Mouse (Mus musculus) forebrain, embryonic 16.5 days (tissue): Measurements from ENCODE around the gene Hspa12a. TPM values are rescaled to one million over a fixed set of nuclear protein-coding genes. Genes with fewer than 3 reads are reported as not detected.
"Not testable (repeated sequence)": the region's sequence is repeated elsewhere in the genome, so short reads cannot be mapped to it uniquely, and the experiment has no call there.

Experiments used
- ATAC-seq: fragments of 200-750 bp; cut with Nextera tagmentation; 2 replicates; pipeline ENCODE4 v1.8.0; 2017; ENCODE audit warnings: mild to moderate bottlenecking, moderate library complexity
- H3K27ac ChIP-seq: fragments of 300-500 bp; sonication (generic); 2 replicates; pipeline ENCODE4 v1.5.1; 2014; ENCODE audit warnings: low read length, control low read depth
- H3K27me3 ChIP-seq: fragments of 300-500 bp; sonication (generic); replicated peaks from 2 replicates; pipeline ENCODE4 v1.6.1; 2014; ENCODE audit warnings: low read length; ENCODE audit not compliant: control insufficient read depth, insufficient read depth
- H3K36me3 ChIP-seq: fragments of 300-500 bp; sonication (generic); 2 replicates; pipeline ENCODE4 v1.6.1; 2014; ENCODE audit not compliant: control insufficient read depth, insufficient read depth
- H3K4me1 ChIP-seq: fragments of 300-500 bp; sonication (generic); replicated peaks from 2 replicates; pipeline ENCODE4 v1.6.1; 2014; ENCODE audit warnings: low read length; ENCODE audit not compliant: control insufficient read depth, insufficient read depth
- H3K4me2 ChIP-seq: fragments of 300-500 bp; sonication (generic); 2 replicates; pipeline ENCODE4 v1.6.1; 2014; ENCODE audit warnings: mild to moderate bottlenecking, low read length, control low read depth
- H3K4me3 ChIP-seq: fragments of 300-500 bp; sonication (generic); replicated peaks from 2 replicates; pipeline ENCODE4 v1.5.1; 2014; ENCODE audit warnings: mild to moderate bottlenecking, low read length, control low read depth
- H3K9ac ChIP-seq: fragments of 300-500 bp; sonication (generic); replicated peaks from 2 replicates; pipeline ENCODE4 v1.6.1; 2014; ENCODE audit warnings: low read depth, low read length, control low read depth
- H3K9me3 ChIP-seq: fragments of 300-500 bp; sonication (generic); 2 replicates; pipeline ENCODE4 v1.6.1; 2016; ENCODE audit warnings: low read length; ENCODE audit not compliant: control insufficient read depth
- WGBS: fragments of 180-500 bp; shearing (Covaris S2); extraction: QIAGEN DNeasy Blood & Tissue Kit; methylation state at CpG from one replicate; pipeline ENCODE4 v1.1.7; 2014; 5-methylcytosine and 5-hydroxymethylcytosine counted together
- polyA plus RNA-seq: library from polyadenylated mRNA; unstranded; fragments of >200 nt; fragmentation: Nextera tagmentation; extraction: Ambion mirVana; gene quantifications from 2 replicates; pipeline ENCODE4 v1.2.1, GENCODE M21; 2015

Gene Hspa12a
- polyA plus RNA-seq, 1 experiment from 2014 or later, result 67.5 TPM

DNA sequence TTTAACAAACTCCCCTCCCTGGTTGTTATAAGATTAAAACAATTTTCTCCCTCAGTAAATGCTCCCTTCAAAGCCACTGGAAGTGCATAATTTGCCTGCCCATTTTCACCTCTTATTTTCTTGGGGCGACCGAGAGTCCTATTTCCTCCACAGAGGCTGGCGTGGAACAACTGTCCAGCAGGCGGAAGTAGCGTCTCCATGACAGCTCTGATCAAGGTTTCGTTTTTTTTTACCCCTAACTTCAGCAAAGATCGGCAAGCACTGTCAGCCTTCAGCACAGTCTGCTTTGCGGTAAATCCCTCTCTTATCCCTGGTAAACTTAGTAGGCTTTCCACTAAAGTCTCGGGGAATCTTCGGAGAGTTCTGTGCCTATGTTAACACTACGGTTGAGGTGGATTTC, 24.9 kb downstream of the Hspa12a start:
- Histone ChIP-seq H3K4me1 (peaks cover 15% of the 10 kb centered on the region), H3K4me2 (peak overlapping the region; percentile 29), H3K9ac (no peak overlapping the region), H3K4me3 (no peak overlapping the region), H3K9me3 (no peaks in the 10 kb centered on the region), H3K36me3 (no peaks in the 10 kb centered on the region), H3K27ac (no peak overlapping the region), H3K27me3 (no peaks in the 10 kb centered on the region; the same call in 1 of the 2 replicates)
- 6% methylated on average over 11 of the region's 11 CpGs for WGBS
- ATAC-seq, result no peak

DNA sequence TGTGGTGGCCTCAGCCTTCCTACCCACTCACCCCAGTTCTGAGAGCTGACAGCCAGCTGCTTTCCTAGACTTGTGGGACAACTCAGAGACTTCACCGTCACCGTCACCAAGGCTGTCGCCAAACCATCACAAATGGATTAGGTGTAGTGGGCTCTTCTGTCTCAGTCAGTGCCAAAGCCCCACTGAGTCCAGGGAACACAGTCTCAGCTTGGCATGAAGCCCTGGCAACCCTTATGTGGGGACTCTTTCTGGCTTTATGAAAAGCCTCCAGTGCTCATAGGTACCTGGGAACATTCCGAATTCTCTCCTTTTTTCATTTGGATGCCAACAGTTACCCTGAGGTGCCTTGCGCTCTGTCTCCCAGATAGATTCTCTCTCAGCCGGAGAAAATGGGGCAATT, 30.2 kb downstream of the Hspa12a start:
- Histone ChIP-seq H3K9ac (no peak overlapping the region), H3K27ac (no peak overlapping the region), H3K4me2 (no peak overlapping the region), H3K36me3 (no peaks in the 10 kb centered on the region), H3K4me1 (peaks cover 9% of the 10 kb centered on the region), H3K9me3 (no peaks in the 10 kb centered on the region), H3K4me3 (no peak overlapping the region), H3K27me3 (peaks cover 4% of the 10 kb centered on the region)
- no peak for ATAC-seq
- WGBS, result 63% methylated on average over 6 of the region's 6 CpGs

GRCm38 (mm10) chr19:58911386-58911785, 32.1 kb downstream of the Hspa12a start:
- H3K27me3 ChIP-seq, result peaks cover 4% of the 10 kb centered on the region

DNA sequence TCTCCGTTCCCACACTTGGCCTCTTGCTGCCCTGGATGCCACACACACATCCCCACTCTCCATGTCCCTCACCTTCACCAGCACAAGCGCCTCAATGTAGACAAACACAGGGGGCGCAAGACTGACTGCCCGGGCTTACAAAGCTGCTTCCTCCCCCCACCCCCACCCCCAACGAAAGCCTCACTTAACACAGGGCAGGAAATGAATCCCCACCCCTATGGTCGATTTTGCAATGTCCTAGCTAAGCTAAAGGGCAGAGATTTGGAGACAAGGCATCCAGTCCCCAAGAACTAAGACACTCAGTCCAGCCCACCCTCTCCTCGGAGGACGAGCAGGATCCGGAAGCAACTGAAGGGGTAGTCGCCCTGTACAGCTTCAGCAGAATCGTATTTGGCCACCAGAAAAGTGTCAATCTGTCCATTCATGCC, 32.5 kb downstream of the Hspa12a start:
- ATAC-seq, result peak; percentile 77
- H3K4me2 ChIP-seq, result peak overlapping the region; percentile 48
- under 1% methylated on average over 11 of the region's 11 CpGs for WGBS
- H3K27me3 ChIP-seq, result peaks cover 4% of the 10 kb centered on the region
- H3K9ac ChIP-seq, result peak overlapping the region; percentile 45; the same call in 1 of the 2 replicates
- no peak overlapping the region for H3K27ac ChIP-seq
- H3K36me3 ChIP-seq, result no peaks in the 10 kb centered on the region
- no peaks in the 10 kb centered on the region for H3K9me3 ChIP-seq
- peaks cover 10% of the 10 kb centered on the region for H3K4me1 ChIP-seq
- peak overlapping the region; percentile 32 for H3K4me3 ChIP-seq

More at GRCm38 (mm10) chr19:58911386-58911785, 32.1 kb downstream of the Hspa12a start:
- H3K27ac ChIP-seq, result no peak overlapping the region
- no peaks in the 10 kb centered on the region for H3K9me3 ChIP-seq
- H3K9ac ChIP-seq, result peak overlapping the region; percentile 45; the same call in 1 of the 2 replicates
- peak; percentile 82 for ATAC-seq
- H3K36me3 ChIP-seq, result no peaks in the 10 kb centered on the region
- WGBS, result 8% methylated on average over 9 of the region's 9 CpGs
- peak overlapping the region; percentile 48 for H3K4me2 ChIP-seq
- H3K4me1 ChIP-seq, result peaks cover 10% of the 10 kb centered on the region
- H3K4me3 ChIP-seq, result peak overlapping the region; percentile 32

GRCm38 (mm10) chr19:58908018-58908417, 35.4 kb downstream of the Hspa12a start:
- Histone ChIP-seq H3K36me3 (no peaks in the 10 kb centered on the region), H3K4me1 (peaks cover 10% of the 10 kb centered on the region), H3K4me3 (no peak overlapping the region), H3K9ac (no peak overlapping the region), H3K9me3 (no peaks in the 10 kb centered on the region), H3K27ac (no peak overlapping the region), H3K27me3 (peaks cover 6% of the 10 kb centered on the region), H3K4me2 (no peak overlapping the region)
- no peak for ATAC-seq
- WGBS, result 90% methylated on average over 10 of the region's 10 CpGs

GRCm38 (mm10) chr19:58906685-58907084, 36.8 kb downstream of the Hspa12a start:
- Histone ChIP-seq H3K4me1 (peaks cover 10% of the 10 kb centered on the region), H3K27ac (no peak overlapping the region), H3K36me3 (no peaks in the 10 kb centered on the region), H3K9ac (no peak overlapping the region), H3K4me2 (no peak overlapping the region), H3K27me3 (peaks cover 3% of the 10 kb centered on the region; the same call in 1 of the 2 replicates), H3K4me3 (no peak overlapping the region), H3K9me3 (no peaks in the 10 kb centered on the region)
- ATAC-seq, result no peak
- 28% methylated on average over 9 of the region's 9 CpGs for WGBS

- Histone ChIP-seq H3K4me1 (peaks cover 3% of the 10 kb centered on the region; the same call in 1 of the 2 replicates), H3K27ac (no peak overlapping the region), H3K9ac (no peak overlapping the region), H3K4me2 (peak overlapping the region; percentile 52), H3K27me3 (peaks cover 3% of the 10 kb centered on the region; the same call in 1 of the 2 replicates), H3K36me3 (no peaks in the 10 kb centered on the region), H3K9me3 (no peaks in the 10 kb centered on the region), H3K4me3 (peak overlapping the region; percentile 33)
- ATAC-seq, result peak; percentile 72
- WGBS, result under 1% methylated on average over 11 of the region's 11 CpGs
Measured at GRCm38 (mm10) chr19:58903899-58904327, 39.5 kb downstream of the Hspa12a start.

DNA sequence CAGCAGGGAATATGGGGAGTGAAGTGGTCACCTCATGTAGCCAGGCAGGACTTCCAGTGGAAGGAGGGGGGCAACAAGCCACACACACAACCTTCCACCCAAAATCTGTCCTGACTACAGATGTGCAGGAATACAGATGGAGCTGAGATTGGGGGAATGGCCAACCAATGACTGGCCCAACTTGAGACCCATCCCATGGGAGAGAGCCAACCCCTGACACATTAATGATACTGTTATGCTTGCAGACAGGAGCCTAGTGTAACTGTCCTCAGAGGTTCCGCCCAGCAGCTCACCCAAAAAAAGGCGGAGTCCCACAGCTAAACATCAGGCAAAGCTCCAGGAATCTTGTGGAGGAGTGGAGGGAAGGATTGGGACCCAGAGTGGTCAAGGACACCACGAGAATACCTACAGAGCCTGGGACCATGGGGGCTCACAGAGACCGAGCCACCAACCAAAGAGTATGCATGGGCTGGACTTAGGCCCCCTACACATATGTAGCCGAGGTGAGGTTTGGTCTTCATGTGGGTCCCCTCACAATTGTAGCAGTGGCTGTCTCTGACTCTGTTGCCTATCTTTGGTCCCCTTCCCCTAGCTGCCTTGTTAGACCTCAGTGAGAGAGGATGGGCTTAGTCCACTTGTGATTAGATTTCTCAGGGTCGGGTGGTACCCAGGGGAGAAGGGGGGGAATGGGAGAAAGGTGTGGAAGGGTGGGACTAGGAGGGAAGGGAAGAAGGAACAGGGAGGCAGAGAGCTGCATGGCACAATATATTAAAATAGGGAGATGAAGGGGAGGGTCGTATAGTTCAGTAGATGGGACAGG, 40.2 kb downstream of the Hspa12a start:
- H3K36me3 ChIP-seq, result no peaks in the 10 kb centered on the region
- no peak overlapping the region for H3K9ac ChIP-seq
- no peak overlapping the region for H3K27ac ChIP-seq
- 0 out of 2 replicates have a peak, but pooled peaks cover 3% of the 10 kb centered on the region for H3K27me3 ChIP-seq
- WGBS, result 65% methylated on average over 7 of the region's 7 CpGs
- peaks cover 3% of the 10 kb centered on the region; the same call in 1 of the 2 replicates for H3K4me1 ChIP-seq
- no peak overlapping the region for H3K4me3 ChIP-seq
- peak overlapping the region; percentile 52; the same call in 1 of the 2 replicates for H3K4me2 ChIP-seq
- H3K9me3 ChIP-seq, result no peaks in the 10 kb centered on the region
- ATAC-seq, result peak; percentile 5; the same call in 1 of the 2 replicates

- H3K36me3 ChIP-seq, H3K27ac ChIP-seq, H3K4me1 ChIP-seq, H3K9ac ChIP-seq, H3K4me2 ChIP-seq, H3K9me3 ChIP-seq, ATAC-seq, H3K4me3 ChIP-seq, H3K27me3 ChIP-seq: not testable (repeated sequence)
- WGBS, result 89% methylated on average over 10 of the region's 10 CpGs
Measured at GRCm38 (mm10) chr19:58900471-58900870, 43.0 kb downstream of the Hspa12a start.
